Mouse (Mus musculus): Measurements from ENCODE around the gene Lrrk2. TPM values are rescaled to one million over a fixed set of nuclear protein-coding genes. Genes with fewer than 3 reads are reported as not detected.
"Not testable (repeated sequence)": the region's sequence is repeated elsewhere in the genome, so short reads cannot be mapped to it uniquely, and the experiment has no call there.

Lrrk2 gene
- total RNA-seq, 2 experiments from 2014 or later: 10.3 to 11.3 TPM

GRCm38 (mm10) chr15:91806463-91806862 is 133.5 kb downstream of the Lrrk2 start:
- DNase-seq: no peak

- no peak for DNase-seq
Observed at GRCm38 (mm10) chr15:91835319-91835718, 162.3 kb downstream of the Lrrk2 start.

GRCm38 (mm10) chr15:91837965-91838364 is 165.0 kb downstream of the Lrrk2 start, which contains the start of gene Smgc:
Gene Smgc, plus strand, starts transcription at chr15:91838265.
- DNase-seq: no peak

- not testable (repeated sequence) for DNase-seq
Observed at GRCm38 (mm10) chr15:91864130-91864529, 191.2 kb downstream of the Lrrk2 start.

Other genes starting within 250 kb of the Lrrk2 start
- 1 to 10 TPM in 1 of 2 experiments, under 1 TPM in 1; 0.79 to 1.0 TPM for gene Slc2a13, start 99.9 kb upstream of the Lrrk2 start, total RNA-seq (2021)
- gene Smgc, start 165.1 kb downstream of the Lrrk2 start, total RNA-seq (2021): not detected

Measured in heart, adult 18-20 months (tissue).